Mouse (Mus musculus): ENCODE measurements around the gene Ugdh.

Gene Ugdh

GRCm38 (mm10) chr5:65428321-65428720, 7.4 kb downstream of the Ugdh start:
- DNase-seq (ENCODE audit: low spot score in 2 of 2) = no peak

GRCm38 (mm10) chr5:65425251-65425650, 10.5 kb downstream of the Ugdh start:
- DNase-seq (ENCODE audit: low spot score in 2 of 2) = no peak

- no peak for DNase-seq (ENCODE audit: low spot score in 2 of 2)
These were observed 11.5 kb downstream of the Ugdh start for GRCm38 (mm10) chr5:65424215-65424614.

- DNase-seq (ENCODE audit: low spot score in 2 of 2) = no peak
These were observed 12.9 kb downstream of the Ugdh start for GRCm38 (mm10) chr5:65422803-65423202.

- no peak for DNase-seq (ENCODE audit: low spot score in 2 of 2)
These were observed 14.9 kb downstream of the Ugdh start for GRCm38 (mm10) chr5:65420822-65421221.

- DNase-seq (ENCODE audit: low spot score in 2 of 2) = no peak
These were observed 16.6 kb downstream of the Ugdh start for GRCm38 (mm10) chr5:65419136-65419535.

- DNase-seq (ENCODE audit: low spot score in 2 of 2) = peak in 1 of 2 experiments; percentile 61
These were observed 19.9 kb downstream of the Ugdh start for GRCm38 (mm10) chr5:65415653-65416458.

- no peak for DNase-seq (ENCODE audit: low spot score in 2 of 2)
These were observed 27.8 kb downstream of the Ugdh start for GRCm38 (mm10) chr5:65407989-65408388.

- peak; percentile 77 to 79 for DNase-seq (ENCODE audit: low spot score in 2 of 2)
These were observed 34.3 kb downstream of the Ugdh start for GRCm38 (mm10) chr5:65401251-65401994.

GRCm38 (mm10) chr5:65394425-65394824, 41.3 kb downstream of the Ugdh start:
- DNase-seq (ENCODE audit: low spot score in 2 of 2) = no peak

GRCm38 (mm10) chr5:65391753-65392152, 44.0 kb downstream of the Ugdh start:
- DNase-seq (ENCODE audit: low spot score in 2 of 2) = no peak

- DNase-seq (ENCODE audit: low spot score in 2 of 2) = peak; percentile 98 to 99
These were observed 44.8 kb downstream of the Ugdh start, which contains the start of the genes Rpl9 and Lias for GRCm38 (mm10) chr5:65390648-65391644. Rpl9 (minus strand) TSS chr5:65391444. Lias (plus strand) TSS chr5:65391497.

GRCm38 (mm10) chr5:65387008-65387867, 48.5 kb downstream of the Ugdh start:
- no peak for DNase-seq (ENCODE audit: low spot score in 2 of 2)

GRCm38 (mm10) chr5:65385704-65386103, 50.0 kb downstream of the Ugdh start:
- DNase-seq (ENCODE audit: low spot score in 2 of 2) = no peak

- no peak for DNase-seq (ENCODE audit: low spot score in 2 of 2)
These were observed 61.0 kb downstream of the Ugdh start for GRCm38 (mm10) chr5:65374746-65375145.

- DNase-seq (ENCODE audit: low spot score in 2 of 2) = no peak
These were observed 64.2 kb downstream of the Ugdh start for GRCm38 (mm10) chr5:65371551-65371950.

GRCm38 (mm10) chr5:65367837-65368236, 67.9 kb downstream of the Ugdh start:
- no peak for DNase-seq (ENCODE audit: low spot score in 2 of 2)

Data from urinary bladder, postnatal 4 days (tissue).